In genomic region chr11:83927097-83927496, GRCm38 (mm10) we compare ENCODE assay signal across 9 mouse cellular contexts. TPM values are rescaled to one million over a fixed set of nuclear protein-coding genes. Genes with fewer than 3 reads are reported as not detected.
DNase-seq lines count a peak whose midpoint lies in the region; ATAC-seq and TF ChIP-seq lines count a peak whose summit lies in the region.
"Had no signal": no experiment of that assay in that cellular context is flagged by ENCODE, and none has a peak within 500 bp of the region (broad histone marks: within the 10 kb centered on the region; RNA-seq: fewer than 3 reads in every experiment).

No protein-coding gene starts in this region.

- DNase-seq in cerebellum, adult 2 months, result no peak
- no peak for DNase-seq in cerebellum, adult 8-10 months
- peak; percentile 21 for DNase-seq in midbrain, embryonic 10.5 days (ENCODE audit: low spot score)
- DNase-seq in midbrain, embryonic 14.5 days, result no peak
- no peak for DNase-seq in left cerebral cortex, adult 8-10 months (ENCODE audit: low spot score in 2 of 2)
- no peak for DNase-seq in urinary bladder, adult 18-20 months (ENCODE audit: low spot score in 2 of 2)

- H3K9ac ChIP-seq in midbrain, embryonic 14.5 days (replicated peaks; ENCODE audit: low read length), result no peak overlapping the region
- H3K9ac ChIP-seq: heart, embryonic 15.5 days had no signal

- WGBS in cerebellum, adult 2 months, result 61% methylated on average over 3 of the region's 3 CpGs
- WGBS in midbrain, embryonic 10.5 days, result 58% methylated on average over 3 of the region's 3 CpGs
- WGBS in midbrain, embryonic 14.5 days, result 58% methylated on average over 3 of the region's 3 CpGs
- 69% methylated on average over 3 of the region's 3 CpGs for WGBS in small intestine, adult 2 months

- H3K4me1 ChIP-seq in cerebellum, adult 2 months (ENCODE audit: control insufficient read depth, insufficient read depth, low read length), result no peaks in the 10 kb centered on the region
- no peaks in the 10 kb centered on the region for H3K4me1 ChIP-seq in midbrain, embryonic 10.5 days
- no peaks in the 10 kb centered on the region for H3K4me1 ChIP-seq in midbrain, embryonic 14.5 days (ENCODE audit: control insufficient read depth, insufficient read depth, low read length)
- no peaks in the 10 kb centered on the region for H3K4me1 ChIP-seq in small intestine, adult 2 months (ENCODE audit: control insufficient read depth, insufficient read depth, insufficient read length, low read length)
- H3K4me1 ChIP-seq: heart, embryonic 15.5 days had no signal

- H3K9me3 ChIP-seq in midbrain, embryonic 10.5 days (replicated peaks), result no peaks in the 10 kb centered on the region
- H3K9me3 ChIP-seq in midbrain, embryonic 14.5 days (ENCODE audit: control insufficient read depth, low read length), result no peaks in the 10 kb centered on the region
- H3K9me3 ChIP-seq: heart, embryonic 15.5 days had no signal

- no peak overlapping the region for H3K27ac ChIP-seq in cerebellum, adult 2 months (ENCODE audit: insufficient read depth, low read length)
- no peak overlapping the region for H3K27ac ChIP-seq in midbrain, embryonic 10.5 days (replicated peaks)
- no peak overlapping the region for H3K27ac ChIP-seq in midbrain, embryonic 14.5 days (replicated peaks; ENCODE audit: low read depth, low read length)
- no peak overlapping the region for H3K27ac ChIP-seq in small intestine, adult 2 months (ENCODE audit: insufficient read depth, low read depth, low read length)
- H3K27ac ChIP-seq: heart, embryonic 15.5 days had no signal

- TF ChIP-seq POLR2A in cerebellum, adult 2 months (IDR thresholded peaks at IDR 0.05; ENCODE audit: borderline replicate concordance, insufficient read depth, low read length), result no peak
- no peak for TF ChIP-seq POLR2A in small intestine, adult 2 months (IDR thresholded peaks at IDR 0.05; ENCODE audit: low read depth, low read length)

- ATAC-seq in midbrain, embryonic 14.5 days (ENCODE audit: low FRiP score, low TSS enrichment), result no peak
- ATAC-seq in common myeloid progenitor, adult 5-6 weeks (replicated peaks; ENCODE audit: low read depth, poor library complexity, severe bottlenecking), result peak; percentile 45; the same call in 1 of the 2 replicates

- no peaks in the 10 kb centered on the region for H3K27me3 ChIP-seq in cerebellum, adult 2 months (ENCODE audit: control insufficient read depth, insufficient read depth, low read length)
- no peaks in the 10 kb centered on the region for H3K27me3 ChIP-seq in midbrain, embryonic 10.5 days (ENCODE audit: low read depth, poor library complexity, severe bottlenecking)
- no peaks in the 10 kb centered on the region for H3K27me3 ChIP-seq in midbrain, embryonic 14.5 days (ENCODE audit: control insufficient read depth, insufficient read depth, low read length)
- no peaks in the 10 kb centered on the region for H3K27me3 ChIP-seq in small intestine, adult 2 months (ENCODE audit: control insufficient read depth, insufficient read depth, low read length)

- no peak overlapping the region for H3K4me2 ChIP-seq in midbrain, embryonic 14.5 days (ENCODE audit: low read length)
- H3K4me2 ChIP-seq: heart, embryonic 15.5 days had no signal

- no peak overlapping the region for H3K4me3 ChIP-seq in cerebellum, adult 2 months (replicated peaks; ENCODE audit: insufficient read depth, low read depth, low read length)
- H3K4me3 ChIP-seq in midbrain, embryonic 10.5 days, result no peak overlapping the region
- H3K4me3 ChIP-seq in midbrain, embryonic 14.5 days (replicated peaks; ENCODE audit: low read depth, low read length), result no peak overlapping the region
- H3K4me3 ChIP-seq in small intestine, adult 2 months (ENCODE audit: low read depth, low read length), result no peak overlapping the region
- H3K4me3 ChIP-seq: heart, embryonic 15.5 days had no signal

- no peaks in the 10 kb centered on the region for H3K36me3 ChIP-seq in midbrain, embryonic 10.5 days
- no peaks in the 10 kb centered on the region for H3K36me3 ChIP-seq in midbrain, embryonic 14.5 days (ENCODE audit: control insufficient read depth, insufficient read depth, low read length)
- no peaks in the 10 kb centered on the region for H3K36me3 ChIP-seq in small intestine, adult 2 months (ENCODE audit: control insufficient read depth, insufficient read depth, low read length)
- H3K36me3 ChIP-seq: heart, embryonic 15.5 days had no signal

- TF ChIP-seq CTCF in cerebellum, adult 2 months (IDR thresholded peaks at IDR 0.05; ENCODE audit: borderline replicate concordance, insufficient read depth, low read depth, low read length), result peak; percentile 27; the same call in 1 of the 2 replicates
- peak; percentile 76; the same call in 1 of the 2 replicates for TF ChIP-seq CTCF in small intestine, adult 2 months (IDR thresholded peaks at IDR 0.05; ENCODE audit: extremely low read depth, insufficient read length, insufficient replicate concordance, low read depth, low read length)

RNA-seq across cellular contexts. Expression of gene Ddx52, which starts 14.8 kb away (rescaled TPM):
- 17.8 and 19.6 TPM in 2 replicates for polyA plus RNA-seq in cerebellum, adult 2 months (2012; rRNA removed)
- polyA plus RNA-seq in midbrain, embryonic 10.5 days (2016; fragmentation: Nextera tagmentation; extraction: Ambion mirVana), result 45.8 and 46.1 TPM in 2 replicates
- polyA plus RNA-seq in midbrain, embryonic 14.5 days (2014; fragmentation: Nextera tagmentation; extraction: Ambion mirVana), result 22.5 and 28.8 TPM in 2 replicates
- 68.2 and 71.4 TPM in 2 replicates for total RNA-seq in common myeloid progenitor, adult 5-6 weeks (2017)
- polyA plus RNA-seq in small intestine, adult 2 months (2012; rRNA removed), result 0.30 and 0.95 TPM in 2 replicates
- 10 to 100 TPM; 13.7 to 19.2 (median 15.6) TPM for total RNA-seq in left cerebral cortex, adult 8-10 months (2022)

RNA-seq across cellular contexts. Expression of gene Synrg, which starts 37.1 kb away (rescaled TPM):
- 26.6 and 27.9 TPM in 2 replicates for polyA plus RNA-seq in cerebellum, adult 2 months (2012; rRNA removed)
- 11.0 and 15.3 TPM in 2 replicates for polyA plus RNA-seq in midbrain, embryonic 10.5 days (2016; fragmentation: Nextera tagmentation; extraction: Ambion mirVana)
- 25.8 and 34.2 TPM in 2 replicates for polyA plus RNA-seq in midbrain, embryonic 14.5 days (2014; fragmentation: Nextera tagmentation; extraction: Ambion mirVana)
- total RNA-seq in common myeloid progenitor, adult 5-6 weeks (2017), result 17.5 and 21.0 TPM in 2 replicates
- polyA plus RNA-seq in small intestine, adult 2 months (2012; rRNA removed), result 6.7 and 10.3 TPM in 2 replicates
- total RNA-seq in left cerebral cortex, adult 8-10 months (2022), result 10 to 100 TPM; 60.6 to 72.7 (median 67.4) TPM
